Mouse (Mus musculus) lung, adult 18-20 months (tissue): Measurements from ENCODE around the gene Wfdc18.
A peak's percentile ranks its signal among the peaks of the same experiment; 100 is the strongest.

ENCODE experiments used
- DNase-seq, 2 experiments: peaks; one replicate each; pipeline ENCODE4 v3.0.0; 2022; ENCODE audit warnings: mixed read lengths in 2 of 2

The Wfdc18 gene

DNA sequence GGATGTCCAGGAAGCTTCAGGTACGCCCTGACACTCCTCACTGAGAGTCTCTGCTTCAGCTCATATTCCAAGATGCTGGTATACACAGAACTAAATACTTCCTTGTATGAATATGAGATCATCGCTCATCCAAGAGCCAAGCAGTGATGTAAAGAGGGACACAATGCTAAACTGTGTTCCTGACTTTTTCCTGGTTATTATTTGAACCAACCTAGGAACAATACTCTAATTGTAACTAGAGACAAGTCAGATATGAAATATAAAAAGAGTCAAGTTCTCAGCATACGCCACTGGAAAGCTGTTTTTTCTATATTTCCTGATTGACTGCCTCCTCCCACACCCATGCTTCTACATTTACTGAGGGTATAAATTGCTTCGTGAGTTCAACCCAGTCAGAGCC lies at the start of gene Wfdc18:
Wfdc18 (plus strand) TSS at position 301 of the 400 bp plus-strand sequence.
- no peak for DNase-seq

DNA sequence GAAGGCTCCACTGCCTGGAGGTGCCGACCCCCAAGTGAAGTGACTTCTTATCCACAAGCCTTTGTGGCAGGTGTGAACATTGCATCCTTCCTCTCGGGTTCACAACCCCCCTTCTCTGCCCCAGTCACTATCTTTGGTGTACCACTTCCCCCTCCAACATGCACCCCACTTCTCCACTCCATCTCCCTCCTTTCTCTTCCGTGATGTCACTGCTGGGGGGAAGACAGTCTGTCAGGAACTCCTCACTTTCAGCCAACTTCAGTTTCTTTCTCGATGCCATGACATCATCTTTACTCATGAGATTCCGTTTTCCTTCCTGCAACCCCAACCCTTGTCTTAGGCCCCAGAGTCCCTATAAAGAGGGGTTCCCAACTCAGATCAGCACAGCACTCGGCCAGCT lies 46.6 kb upstream of the Wfdc18 start, which contains the start of gene Ccl4:
Ccl4 (plus strand) TSS at position 381 of the 400 bp plus-strand sequence.
- DNase-seq, result no peak

DNA sequence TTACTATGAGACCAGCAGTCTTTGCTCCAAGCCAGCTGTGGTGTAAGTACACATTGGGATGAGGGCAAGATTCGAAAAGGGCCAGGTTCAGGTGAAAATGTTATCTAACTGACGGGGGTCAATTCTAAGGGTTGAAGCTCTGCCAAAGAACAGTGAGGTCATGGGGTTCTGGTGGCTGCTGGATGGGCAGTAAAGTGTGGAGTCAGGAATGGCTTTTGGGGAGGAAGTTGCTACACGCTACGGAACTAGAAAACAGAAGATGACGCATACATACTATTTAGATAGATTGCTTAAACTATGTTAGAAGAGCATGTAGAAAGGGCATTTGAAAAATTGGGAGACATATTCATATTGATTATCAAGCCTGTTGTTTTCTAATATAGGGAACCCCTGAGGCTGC lies 45.3 kb upstream of the Wfdc18 start:
- no peak for DNase-seq

DNA sequence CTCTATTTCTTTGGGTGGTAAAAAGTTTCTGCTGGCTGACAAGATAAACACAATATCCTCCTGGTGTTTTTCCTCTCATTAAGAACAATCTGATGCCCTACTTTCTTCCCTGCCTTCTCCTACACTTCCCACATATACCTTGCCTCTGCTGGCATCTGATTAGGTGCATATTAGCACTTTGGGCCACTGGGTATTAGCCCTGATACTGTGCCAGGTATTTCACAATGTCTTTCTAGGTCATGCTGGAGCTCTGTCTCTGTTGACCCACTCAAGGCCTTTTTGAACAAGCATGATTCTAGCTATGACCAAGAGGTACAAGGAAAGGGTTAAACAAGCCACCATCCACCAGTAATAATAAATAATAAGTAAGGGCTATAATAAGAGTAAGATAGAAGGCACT lies 37.1 kb upstream of the Wfdc18 start:
- DNase-seq, result peak in 1 of 2 experiments; percentile 28

DNA sequence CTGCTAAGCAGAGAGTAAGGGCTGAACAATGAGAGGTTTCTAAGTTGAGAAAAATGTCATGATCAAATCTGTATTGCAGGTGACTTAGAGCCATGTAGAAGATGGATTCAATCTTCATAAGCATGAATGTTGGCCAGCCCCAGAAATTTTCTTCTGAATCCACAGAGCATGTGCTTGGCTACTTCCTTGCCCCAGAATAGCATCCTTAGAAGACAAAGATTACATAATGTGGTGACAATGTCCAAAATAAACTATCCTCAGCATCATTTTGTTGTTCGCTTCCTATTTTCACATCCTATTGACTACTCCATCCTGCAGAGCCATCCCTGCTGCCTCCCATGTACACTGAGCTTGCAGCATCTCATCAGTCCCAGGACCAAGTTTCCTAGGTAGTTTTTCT lies 33.1 kb upstream of the Wfdc18 start:
- DNase-seq, result no peak

DNA sequence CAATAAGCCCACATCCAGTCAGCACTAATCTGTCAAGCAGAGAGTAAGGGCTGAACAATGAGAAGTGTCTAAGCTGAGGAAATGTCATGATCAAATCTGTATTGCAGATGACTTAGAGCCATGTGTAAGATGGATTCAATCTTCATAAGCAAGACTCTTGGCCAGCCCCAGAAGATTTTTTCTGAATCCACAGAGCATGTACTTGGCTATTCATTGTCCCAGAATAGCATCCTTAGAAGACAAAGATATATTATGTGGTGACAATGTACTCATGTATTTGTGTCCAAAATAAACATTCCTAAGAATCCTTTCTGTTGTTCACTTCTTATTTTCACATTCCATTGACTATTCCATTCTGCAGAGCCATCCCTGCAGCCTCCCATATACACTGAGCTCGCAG lies 18.9 kb upstream of the Wfdc18 start:
- DNase-seq, result no peak

DNA sequence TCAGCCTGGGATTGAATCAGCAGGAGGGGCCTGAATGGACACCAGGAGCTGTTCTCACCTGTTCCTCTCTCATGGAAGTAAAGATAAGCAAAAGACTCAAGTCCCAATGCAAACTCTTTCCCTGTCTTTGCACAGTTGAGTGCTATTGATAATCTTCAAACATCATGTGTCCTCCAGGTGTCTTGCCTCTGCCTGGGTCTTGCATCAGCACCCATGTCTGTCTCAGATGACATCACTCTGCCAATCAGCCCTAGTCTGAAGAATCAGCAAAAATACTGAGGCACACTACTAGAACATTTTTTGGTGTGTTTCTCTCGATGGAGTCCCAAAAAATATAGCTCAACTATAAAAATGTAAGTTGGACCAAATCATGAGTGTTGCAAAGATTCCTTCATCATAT lies 16.8 kb upstream of the Wfdc18 start:
- no peak for DNase-seq

DNA sequence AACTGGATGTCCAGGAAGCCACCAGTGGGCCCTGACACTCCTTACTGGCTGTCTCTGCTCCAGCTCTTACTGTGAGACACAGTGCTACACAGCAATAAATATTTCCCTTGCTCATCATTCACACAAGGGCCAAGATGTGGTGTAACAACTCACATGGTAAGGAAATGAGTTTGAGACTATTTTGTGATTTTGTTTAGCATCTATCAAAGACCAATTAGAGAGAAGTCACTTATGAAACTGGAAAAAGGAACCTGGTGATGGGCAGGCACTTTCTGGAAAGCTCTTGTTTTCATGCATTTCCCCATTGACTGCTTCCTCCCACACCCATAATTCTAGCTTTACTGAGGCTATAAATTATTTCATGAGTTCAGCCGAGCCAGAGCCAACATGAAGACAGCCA lies 5.1 kb upstream of the Wfdc18 start, which contains the start of gene Wfdc17:
Wfdc17 (plus strand) TSS at position 287 of the 400 bp plus-strand sequence.
- DNase-seq, result no peak

DNA sequence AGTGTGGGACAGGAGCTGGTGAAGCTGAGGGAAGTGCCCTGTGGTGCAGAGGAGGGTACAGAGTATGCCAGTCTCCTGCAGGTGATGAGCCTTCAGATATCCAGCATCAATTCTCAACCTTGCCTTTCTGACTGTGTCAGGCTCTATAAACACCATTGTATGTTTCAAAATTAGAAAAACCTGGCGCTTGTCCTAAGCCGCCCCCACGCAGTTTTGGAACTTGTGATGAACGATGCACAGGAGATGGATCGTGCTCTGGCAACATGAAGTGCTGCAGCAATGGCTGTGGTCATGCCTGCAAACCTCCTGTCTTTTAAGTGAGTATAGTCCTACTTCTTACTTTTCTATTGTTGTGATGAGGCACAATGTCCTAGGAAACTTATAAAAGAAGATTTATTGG lies 868 bp downstream of the Wfdc18 start:
- DNase-seq, result no peak

DNA sequence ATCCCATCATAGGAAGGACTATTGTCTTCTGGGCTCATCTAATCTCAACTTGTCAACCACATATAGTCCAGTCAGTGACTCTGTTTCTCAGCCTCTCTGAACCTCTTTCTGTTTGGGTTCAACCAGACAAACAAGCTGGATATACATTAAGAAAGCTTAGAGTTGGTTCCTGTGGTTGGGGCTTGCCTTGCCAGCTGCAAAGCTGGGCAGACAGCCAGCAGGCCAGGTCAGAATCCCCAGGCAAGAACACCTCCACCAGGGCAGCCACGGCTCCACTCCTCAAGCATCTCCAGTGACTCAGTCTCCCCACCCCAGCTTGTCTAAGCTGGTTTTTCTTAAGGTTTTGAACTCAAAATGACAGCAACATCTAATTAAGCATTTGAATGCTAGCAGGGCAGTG lies 3.9 kb downstream of the Wfdc18 start:
- no peak for DNase-seq

DNA sequence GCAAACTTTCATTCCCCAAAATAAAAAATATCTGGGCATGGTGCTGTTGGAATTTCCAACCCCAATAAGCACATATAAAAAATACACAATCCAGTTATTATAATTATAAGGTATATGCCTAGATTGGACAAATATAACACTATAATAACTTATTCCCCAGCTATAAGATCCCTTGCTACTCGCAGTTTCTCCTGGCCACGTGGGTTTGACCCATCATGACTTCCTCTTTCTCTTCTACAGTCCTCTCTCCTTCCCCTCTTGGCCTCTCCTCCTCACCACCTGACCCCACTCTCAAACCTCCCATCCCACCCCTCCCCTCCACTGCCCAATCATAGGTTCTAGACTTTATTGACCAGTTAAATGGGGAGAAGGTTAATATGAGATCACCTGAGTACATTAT lies 5.1 kb downstream of the Wfdc18 start:
- DNase-seq, result no peak

DNA sequence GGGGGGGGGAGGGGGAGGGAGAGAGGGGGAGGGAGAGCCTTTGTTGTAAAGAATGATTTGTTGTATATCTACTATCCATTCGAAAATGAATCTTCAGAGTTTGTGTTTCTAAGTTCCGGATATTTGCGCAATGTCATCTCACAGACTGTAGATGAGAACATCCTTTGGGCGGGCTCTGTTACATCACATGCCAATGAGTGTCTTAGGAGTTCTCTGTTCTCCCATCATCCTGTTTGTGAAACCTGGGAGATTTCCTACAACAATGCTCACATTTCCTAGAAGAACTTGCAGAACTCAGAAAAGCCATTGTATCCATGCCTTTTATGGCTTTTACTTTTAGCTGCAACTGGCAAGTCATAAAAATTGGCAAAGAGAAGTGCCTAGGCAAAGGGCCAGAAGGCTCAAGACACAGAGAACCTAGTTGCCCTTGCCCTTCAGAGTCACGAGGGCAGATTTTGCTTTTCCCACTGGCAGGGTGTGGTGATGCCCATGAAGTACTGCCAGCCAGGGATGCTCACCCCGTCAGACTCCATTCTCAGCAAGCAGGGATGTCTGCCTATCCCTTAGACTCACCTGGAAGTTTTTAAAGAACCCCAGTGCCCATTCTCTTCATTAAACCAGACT lies 8.3 kb downstream of the Wfdc18 start:
- DNase-seq, result peak; percentile 35 to 45

DNA sequence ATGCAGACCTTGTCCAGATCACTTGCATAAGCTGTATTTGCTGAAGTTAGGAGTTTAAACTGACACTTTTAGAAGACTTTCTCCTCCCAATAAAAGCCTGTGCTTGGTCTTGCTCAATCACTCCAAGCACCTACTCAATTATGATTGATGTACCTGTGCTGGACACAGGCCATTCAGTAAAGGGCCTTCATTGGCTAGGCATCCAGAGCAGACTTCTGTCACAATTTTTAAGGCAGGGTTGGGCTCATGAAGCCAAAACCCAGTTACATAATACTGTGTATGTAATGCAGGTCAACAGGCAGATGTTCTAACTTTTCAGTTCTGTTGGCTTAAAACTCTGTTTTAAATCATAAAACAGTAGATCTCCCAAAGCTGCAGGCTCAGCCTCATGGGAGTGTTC lies 12.0 kb downstream of the Wfdc18 start:
- peak; percentile 17 to 38 for DNase-seq

DNA sequence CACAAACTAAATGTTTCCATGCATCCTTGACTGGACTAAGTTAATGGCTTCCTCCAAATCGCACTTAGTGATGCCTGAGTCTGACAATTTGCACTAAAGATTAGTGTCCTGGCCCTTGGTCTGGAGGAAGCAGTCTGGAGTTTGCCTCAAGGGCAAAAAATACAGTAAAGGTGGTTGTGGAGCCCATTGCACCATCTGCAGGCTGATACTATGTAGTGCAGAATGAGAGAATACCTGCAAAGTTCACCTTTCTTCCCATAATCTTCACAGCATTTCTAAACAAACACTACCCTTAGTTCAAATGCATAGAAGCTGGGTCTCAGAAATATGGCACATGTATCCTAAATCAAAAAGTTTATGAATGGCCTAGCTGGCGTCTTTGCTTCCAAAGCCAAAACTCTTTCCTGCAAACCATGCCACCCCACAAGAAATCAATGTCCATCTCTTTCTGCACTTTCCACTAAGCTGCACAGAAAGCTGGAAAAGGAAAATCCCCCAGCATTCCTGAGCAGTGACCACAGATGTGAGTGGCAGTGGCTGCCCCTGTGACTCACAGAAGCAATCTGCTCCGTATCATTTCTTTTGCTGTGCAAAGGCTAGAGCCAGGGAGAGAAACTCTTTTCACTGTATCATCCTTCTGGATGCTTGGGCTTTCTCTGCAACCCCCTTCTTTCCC lies 20.1 kb downstream of the Wfdc18 start:
- no peak for DNase-seq

DNA sequence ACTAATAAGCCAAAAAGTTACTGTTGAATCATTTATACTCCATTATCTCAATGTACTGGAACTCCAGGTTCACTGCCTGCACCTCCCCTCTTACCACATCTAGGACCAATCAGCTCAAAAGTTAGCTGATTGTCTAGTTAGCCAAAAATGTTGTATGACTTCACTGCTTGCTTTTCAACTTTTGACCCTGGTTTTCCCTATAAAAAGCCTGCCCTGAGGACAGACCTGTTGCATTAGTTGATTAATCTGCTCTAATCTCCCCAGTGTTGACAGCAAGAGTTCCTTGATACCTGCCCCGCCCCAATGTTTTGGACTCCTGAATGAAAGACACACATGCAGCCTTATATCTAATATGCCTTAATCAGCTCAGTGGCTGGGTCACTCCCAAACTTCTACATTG lies 22.3 kb downstream of the Wfdc18 start:
- no peak for DNase-seq

DNA sequence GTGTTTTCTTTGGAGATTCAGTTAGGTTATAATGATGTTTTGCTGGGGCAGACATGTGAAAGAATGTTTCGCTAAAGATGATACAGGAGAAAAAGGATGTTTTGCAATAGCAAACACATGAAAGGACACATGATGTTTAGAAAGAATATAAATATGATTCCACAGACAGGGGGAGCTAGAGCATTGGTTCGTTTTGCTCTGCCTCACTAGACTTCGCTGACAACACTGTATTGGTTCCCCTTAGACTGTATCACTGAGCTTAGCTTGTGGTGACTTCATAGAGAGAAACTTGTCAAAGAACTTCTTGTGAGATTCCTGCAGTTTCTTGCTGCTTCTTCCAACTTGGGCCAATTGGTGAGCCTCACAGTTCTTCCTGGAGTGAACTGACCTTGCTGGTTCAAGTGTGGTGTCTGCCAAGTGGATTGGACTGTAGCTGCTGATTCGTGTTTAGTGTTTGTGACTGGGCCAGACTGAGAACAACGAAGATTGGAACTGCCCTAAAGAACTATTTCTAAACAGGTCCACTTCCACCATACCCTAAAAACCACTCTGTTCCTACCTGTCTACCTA lies 24.3 kb downstream of the Wfdc18 start:
- no peak for DNase-seq

DNA sequence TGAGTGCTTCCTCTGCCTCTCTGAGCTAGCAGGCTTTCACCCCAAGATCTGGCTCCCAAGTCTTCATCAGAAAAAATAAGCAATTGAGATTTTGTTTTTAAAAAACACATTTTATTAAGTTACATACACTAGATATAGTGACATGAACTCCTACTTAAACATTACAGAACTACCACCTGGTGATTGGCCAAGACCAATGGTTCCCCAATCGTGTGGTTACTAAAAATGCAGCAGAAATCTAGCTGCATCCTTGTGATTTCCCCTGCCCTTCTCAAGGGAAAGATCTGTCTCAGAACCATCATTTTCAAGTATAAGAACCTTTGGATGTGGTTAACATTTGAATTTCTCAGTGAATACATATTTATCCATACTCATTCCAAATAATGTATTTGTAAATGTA lies 25.4 kb downstream of the Wfdc18 start:
- no peak for DNase-seq

DNA sequence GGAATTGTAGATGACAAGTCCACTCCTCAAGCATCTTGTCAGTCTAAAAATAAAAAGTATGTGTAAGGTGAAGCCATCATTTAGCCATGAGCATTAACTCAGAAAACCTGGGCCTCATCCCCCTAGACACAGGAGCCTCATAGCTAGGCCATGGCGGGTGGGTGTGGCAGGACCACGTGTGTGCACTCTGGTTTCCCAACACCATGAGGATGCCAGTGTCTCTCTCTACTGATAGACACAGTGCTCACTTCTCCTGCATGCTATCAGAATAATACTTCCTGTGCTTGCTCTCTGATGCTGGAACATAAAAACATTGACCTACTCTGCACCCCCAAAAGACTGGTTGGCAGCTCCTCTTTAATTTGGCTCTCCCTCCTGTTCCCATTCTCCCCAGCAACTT lies 27.1 kb downstream of the Wfdc18 start:
- DNase-seq, result no peak

DNA sequence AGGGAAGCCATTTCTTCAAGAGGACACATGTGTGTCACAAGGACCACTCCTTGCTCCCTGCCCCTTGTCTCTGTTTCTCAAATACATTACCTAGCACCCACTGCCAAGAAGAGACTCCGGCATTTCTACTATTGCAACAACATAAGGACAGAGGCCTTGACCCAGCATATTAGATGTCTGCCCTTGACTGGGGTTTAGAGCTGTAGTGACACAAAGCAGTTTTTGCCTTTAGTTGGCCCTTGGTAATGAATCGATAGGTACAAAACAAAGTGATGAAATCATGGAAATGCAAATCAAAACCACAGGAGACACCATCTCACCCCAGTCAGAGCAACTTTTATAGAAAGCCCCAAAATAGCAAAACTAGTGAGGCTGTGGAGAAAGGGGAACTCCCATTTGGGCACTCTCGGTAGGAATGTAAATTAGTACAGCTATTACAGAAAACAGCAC lies 28.3 kb downstream of the Wfdc18 start:
- DNase-seq, result no peak

DNA sequence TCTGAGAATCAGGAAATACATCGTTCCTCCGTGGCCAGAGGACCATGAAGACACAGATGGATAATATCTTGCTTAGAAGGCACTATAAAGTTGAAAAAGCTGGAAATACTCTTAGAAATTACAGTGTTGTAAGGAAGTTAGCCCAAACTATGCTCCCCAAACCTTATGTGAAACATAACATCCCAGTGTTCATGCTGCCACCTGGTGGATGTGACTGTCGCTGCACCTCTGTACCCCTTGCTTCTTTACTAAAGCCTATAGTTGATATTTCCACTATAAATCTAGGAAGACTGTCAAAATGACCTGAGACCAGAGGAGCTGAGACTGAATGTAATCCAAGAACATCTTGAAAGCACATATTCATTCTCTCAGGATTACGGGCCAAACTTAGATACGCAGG lies 30.4 kb downstream of the Wfdc18 start:
- peak; percentile 67 to 68 for DNase-seq

DNA sequence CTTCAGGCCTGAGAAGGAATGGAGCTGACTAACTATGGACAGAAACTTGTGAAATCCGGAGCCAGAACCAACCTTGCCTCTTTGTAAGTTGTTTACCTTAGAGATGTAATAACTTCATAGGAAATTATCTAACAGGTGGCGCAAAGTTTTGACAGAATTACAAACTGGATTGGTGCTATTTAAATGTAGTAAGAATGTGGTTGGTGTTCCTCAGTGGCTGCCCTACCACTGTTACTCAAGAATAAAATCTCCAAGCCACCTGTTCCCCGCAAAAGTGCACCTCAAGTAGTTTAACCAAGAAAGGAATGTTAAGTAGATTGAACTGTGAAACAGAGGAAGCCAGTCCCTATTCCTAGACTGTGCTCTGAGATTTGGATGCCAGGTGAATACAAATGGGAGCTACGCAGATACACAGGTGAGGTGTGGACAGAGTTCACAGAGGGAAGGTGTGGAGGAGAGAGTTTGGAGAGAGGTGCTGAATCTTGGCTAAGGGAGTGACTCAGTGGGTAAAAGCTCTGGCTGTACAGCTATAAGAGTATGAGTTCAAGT lies 31.7 kb downstream of the Wfdc18 start:
- peak in 1 of 2 experiments; percentile 36 for DNase-seq

DNA sequence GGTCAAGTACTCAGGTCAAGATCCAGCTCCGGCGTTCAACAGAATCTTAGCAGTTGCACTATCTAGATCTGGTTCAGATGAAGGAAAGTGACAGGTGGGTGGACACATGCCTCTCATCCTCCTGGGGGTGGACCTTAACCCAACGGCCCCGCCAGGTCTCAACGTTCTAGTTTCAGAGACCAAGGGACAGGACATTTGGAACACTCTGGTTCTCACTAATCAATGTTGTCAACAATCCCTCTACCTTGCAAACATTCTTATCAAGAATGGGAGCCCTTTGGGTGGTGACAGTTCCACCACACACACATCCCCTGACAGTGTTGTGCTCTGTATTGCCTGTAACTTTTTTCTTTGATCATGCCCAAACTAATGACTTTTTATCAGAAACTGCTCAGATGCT lies 33.0 kb downstream of the Wfdc18 start:
- no peak for DNase-seq

DNA sequence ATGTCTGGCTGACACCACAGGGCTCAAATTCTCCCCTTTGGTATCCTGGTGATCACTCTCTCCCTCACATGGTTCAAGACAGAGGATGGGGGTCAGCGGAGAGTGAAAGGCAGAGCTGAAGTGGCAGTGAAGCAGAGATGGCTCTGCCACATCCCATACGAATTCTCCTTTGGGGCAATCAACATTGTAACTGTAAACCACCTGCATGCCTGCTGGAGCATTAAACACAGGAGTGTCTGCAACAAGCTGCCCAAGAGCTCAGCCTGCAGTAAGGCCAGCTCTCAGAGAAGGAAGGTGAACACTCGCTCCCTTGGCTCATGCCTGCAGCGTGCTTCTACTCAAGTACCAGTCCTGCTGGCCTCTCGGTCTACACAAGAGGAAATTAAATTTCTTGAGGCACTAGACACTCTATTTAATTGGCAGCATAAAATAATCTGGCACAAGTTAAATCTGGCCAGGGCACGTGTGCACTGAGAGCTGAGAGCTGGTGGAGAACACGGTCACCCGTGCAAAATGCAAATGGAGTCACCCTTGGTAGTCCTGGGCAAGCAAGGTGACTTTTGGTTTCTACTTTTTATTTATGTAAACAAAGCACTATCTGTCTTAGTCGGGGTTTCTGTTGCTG lies 34.0 kb downstream of the Wfdc18 start:
- peak; percentile 43 to 56 for DNase-seq

DNA sequence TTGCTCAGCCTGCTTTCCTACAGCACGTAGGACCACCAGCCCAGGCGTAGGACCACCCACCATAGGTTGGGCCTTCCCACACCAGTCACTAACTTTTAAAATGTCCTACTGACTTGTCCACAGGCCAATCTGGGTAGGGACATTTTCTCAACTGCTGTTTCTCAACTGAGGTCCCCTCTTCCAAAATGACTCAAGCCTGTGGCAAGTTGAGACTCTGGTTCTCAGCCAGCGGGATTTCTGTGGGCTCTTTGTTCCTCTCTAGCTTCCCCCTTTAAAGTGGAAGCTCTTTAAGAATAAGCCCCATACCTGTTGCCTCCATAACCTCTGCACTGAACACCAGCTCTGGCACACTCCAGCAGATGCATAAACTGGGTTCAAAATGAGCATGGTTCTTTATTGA lies 34.7 kb downstream of the Wfdc18 start:
- DNase-seq, result no peak
